Mouse (Mus musculus) right cerebral cortex, postnatal 4 days (tissue): Measurements from ENCODE around the gene Tbl2.

Experiments used
- DNase-seq: peaks from one replicate; pipeline ENCODE4 v3.0.0-alpha.2; 2022

The Tbl2 gene

GRCm38 (mm10) chr5:135156496-135156895 lies 7.0 kb downstream of the Tbl2 start:
- no peak for DNase-seq

DNA sequence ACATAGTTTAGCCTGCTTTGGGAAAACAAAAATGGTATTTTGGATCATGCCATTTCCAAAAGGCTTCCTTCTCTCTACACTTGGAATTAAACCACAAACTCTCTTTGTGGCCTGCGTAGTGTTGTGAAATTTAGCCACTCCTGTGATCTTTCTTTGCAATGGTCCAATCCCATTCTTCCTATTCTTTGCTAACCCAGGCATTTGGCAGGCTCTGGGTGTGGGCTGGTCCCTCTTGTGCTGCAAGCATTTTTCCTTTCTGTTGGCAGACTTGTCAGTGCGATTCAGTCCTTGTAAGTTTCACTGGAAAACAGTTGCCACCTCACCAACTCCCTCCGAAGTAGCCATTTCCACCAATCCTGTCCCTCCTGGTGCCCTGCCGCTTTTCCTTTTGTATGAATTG lies 11.8 kb downstream of the Tbl2 start:
- DNase-seq: no peak

- no peak for DNase-seq
These were observed 12.2 kb downstream of the Tbl2 start for GRCm38 (mm10) chr5:135161650-135162049.

GRCm38 (mm10) chr5:135162361-135162760 lies 12.9 kb downstream of the Tbl2 start:
- no peak for DNase-seq

GRCm38 (mm10) chr5:135162821-135163220 lies 13.4 kb downstream of the Tbl2 start:
- DNase-seq: no peak

- DNase-seq: no peak
These were observed 17.5 kb downstream of the Tbl2 start for GRCm38 (mm10) chr5:135166909-135167308.

GRCm38 (mm10) chr5:135167469-135167868 lies 18.0 kb downstream of the Tbl2 start:
- no peak for DNase-seq

DNA sequence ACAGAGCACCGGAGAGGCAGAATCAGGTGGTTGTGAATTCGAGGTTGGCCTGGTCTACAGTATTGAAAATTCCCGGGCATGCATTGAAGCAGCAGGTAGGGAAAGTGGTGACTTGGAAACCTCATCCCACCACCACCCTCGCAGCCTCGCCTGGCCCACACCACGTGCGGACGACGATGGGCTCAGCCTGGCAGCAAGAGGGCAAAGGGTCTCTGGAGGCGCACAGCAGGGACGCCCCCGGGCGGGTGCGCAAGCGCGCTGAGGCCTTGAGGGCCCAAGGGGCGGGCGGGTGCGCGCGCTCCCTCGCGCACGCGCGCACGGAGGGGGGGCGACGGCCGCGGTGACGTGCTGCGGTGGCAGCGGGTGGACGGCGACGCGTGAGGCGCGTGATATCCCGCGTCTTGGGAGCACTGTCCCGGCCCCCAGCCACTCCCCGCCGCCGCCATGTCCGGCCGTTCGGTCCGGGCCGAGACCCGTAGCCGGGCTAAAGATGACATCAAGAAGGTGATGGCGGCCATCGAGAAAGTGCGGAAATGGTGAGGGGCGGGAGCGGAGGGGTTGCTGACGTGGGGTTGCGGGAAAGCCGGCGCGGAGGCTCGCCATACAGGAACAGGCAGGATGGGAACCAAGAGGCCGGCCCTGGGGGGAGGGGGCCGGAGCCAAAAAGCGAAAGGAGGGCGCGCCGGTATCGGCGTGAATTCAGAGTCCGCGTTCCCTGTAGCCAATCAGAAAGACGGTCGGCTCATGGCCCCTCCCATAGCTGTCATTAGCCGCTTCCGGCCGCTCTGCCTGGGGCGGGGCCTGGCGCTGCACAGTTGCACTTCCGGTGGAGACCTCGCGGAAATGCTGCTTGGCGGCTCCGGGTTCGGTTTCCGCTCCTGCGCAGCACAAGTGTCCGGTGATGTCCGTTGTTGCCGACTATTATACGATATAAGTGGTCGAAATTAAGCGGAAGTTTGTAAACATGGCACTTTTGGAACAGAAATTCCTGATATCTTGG lies 18.9 kb downstream of the Tbl2 start, which contains the start of gene Bcl7b:
Bcl7b (plus strand) TSS at position 221 of the 1,000 bp plus-strand sequence.
- peak; percentile 90 for DNase-seq

- DNase-seq: no peak
These were observed 20.0 kb downstream of the Tbl2 start for GRCm38 (mm10) chr5:135169479-135169878.

GRCm38 (mm10) chr5:135171688-135172220 lies 22.3 kb downstream of the Tbl2 start:
- no peak for DNase-seq

DNA sequence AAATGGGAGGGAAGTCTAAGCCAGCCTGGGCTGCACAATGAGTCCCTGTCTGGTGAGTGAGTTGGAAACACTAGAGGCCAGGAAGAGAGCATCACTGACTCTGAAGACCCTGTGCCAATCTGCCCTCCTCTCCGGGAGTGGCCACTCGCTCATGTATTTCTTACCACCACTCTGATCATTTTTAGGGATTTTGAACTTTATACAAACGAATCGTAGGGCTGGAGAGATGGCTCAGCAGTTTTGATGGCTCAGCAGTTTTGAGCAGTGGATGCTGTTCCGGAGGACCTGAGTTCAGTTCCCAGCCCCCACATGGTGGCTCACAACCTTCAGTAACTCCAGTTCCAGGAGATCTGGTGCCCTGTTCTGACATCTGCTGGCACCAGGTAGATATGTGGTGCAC lies 23.5 kb downstream of the Tbl2 start:
- no peak for DNase-seq

GRCm38 (mm10) chr5:135175086-135175485 lies 25.6 kb downstream of the Tbl2 start:
- DNase-seq: no peak

GRCm38 (mm10) chr5:135178523-135178922 lies 29.1 kb downstream of the Tbl2 start:
- DNase-seq: no peak

DNA sequence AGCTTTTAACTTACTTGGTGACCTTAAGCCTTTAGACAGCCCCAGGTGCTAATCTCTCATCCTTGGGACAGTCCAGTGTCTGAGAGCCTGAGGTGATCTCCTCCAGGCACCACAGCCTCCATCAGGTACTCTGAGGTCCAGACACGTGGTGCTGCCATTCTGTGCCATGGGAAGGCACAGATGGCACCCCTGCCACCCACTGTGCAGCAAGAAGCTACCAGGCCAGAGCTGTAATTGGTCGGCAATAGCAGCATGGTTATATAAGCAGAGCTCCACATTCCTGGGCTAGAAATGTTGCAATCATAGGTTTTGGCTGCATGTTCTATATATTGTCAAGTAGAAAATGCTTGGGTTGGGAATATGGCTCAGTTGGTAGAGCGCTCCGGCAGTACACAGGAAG lies 29.5 kb downstream of the Tbl2 start:
- DNase-seq: no peak

DNA sequence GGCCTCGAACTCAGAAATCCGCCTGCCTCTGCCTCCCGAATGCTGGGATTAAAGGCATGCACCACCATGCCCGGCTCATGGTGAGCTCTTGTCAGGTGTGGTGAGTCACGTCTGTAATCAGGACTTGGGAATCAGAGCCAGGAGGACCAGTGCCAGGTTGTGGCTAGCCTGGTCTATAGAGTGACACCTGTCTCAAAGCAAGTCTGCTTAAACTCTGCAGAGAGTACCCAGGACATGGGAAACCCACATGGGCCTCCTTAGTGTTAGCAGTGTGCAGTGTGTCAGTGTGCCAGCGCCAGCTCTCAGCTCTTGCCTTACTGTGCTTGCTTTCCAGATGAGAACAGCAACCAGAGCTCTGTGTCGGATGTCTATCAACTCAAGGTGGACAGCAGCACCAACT lies 30.2 kb downstream of the Tbl2 start:
- DNase-seq: no peak

DNA sequence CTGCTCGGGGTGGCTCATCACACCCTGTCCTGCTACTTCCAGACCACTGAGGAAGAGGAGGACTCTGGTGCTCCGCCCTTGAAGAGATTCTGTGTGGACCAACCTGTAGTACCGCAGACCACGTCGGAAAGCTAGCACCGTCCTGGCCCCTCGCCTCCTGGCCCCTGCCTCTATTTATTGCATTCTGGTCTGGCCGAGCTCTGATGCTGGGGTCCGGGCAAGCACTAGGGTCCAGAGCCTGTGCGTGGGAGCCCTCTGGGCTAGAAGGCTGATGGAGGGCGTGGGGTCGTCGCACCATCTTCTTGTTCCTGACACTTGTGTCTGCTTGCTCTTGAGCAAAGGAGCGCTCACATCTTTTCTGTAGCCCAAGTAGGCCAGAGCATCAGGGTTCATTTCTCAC lies 31.3 kb downstream of the Tbl2 start:
- DNase-seq: no peak

DNA sequence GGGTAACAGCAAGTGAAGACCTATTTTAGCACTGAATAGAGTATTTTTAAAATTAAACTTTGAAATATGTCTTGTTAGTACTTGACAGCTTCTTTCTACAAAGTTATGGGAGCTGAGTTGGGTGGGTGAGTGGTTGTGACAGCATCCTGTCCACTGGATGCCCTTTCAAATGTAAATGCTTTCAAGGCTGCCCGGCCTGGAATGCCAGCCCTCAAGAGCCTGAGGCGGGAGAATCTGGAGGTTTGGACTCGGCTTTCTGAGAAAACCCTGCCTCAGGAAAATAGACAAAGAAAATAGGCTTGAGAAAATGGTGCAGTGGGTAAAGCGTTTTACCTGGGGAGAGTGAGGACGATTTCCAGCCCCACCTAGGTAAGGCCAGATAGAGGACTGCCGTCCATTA lies 32.3 kb downstream of the Tbl2 start:
- no peak for DNase-seq

GRCm38 (mm10) chr5:135183131-135183861 lies 33.8 kb downstream of the Tbl2 start:
- no peak for DNase-seq

GRCm38 (mm10) chr5:135185016-135185415 lies 35.6 kb downstream of the Tbl2 start:
- DNase-seq: no peak

DNA sequence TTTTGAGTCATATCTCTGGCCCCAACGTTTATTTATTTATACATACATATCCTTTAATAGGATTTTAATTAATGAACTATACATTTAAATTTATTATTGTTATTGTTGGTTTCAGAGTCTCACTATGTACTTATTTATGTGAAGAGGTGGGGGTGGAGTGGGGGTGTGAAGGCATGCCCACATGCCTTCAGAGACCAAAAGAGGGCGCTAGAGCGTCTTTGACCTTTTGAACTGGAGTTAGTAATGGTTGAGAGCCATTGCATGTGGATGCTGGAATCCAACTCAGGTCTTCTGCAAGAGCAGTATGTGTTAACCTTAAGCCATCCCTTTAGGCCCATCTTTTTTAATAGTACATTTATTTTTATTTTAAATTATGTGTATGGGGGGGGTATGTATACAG lies 36.1 kb downstream of the Tbl2 start:
- no peak for DNase-seq

- DNase-seq: no peak
These were observed 36.8 kb downstream of the Tbl2 start for GRCm38 (mm10) chr5:135186231-135186620.

DNA sequence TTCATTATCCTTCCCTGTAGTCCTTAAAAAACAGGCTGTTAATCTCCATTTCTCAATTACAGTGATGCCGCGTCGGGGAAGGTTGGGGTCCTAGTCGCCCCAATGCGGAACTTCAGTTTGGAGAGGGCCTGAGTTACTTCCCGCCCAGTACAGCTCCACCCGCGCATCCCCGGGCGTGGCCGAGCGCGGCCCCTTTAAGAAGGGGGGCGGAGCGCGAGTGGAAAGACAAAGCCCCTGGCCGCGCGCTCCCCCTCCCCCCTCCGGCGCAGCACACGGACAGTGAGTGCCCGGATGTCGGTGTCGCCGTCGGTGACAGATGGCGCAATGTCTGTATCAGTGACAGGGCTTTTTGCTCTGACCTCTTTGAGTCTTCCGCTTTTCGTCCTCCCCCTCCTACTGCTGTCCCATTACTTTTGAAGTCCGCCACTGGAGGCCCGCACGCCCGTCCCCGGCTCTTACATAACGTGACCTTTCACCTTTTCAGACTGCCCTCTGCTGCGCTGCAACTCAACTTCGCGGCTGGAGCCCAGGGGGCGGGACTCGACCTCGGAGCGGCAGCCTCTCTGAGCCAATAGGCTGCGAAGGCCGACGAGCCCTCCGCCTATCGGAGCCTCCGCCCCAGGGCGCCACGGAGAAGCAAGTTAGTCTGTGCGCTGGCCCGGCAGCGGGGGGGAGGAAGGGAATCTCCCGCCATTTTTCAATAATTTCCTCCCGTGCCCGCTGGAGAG lies 37.3 kb downstream of the Tbl2 start, which contains the start of gene Baz1b:
Baz1b (plus strand) TSS at position 644 of the 728 bp plus-strand sequence.
- DNase-seq: peak; percentile 95
